Mouse (Mus musculus) ES-Bruce4 (cell line): Measurements from ENCODE around the gene Zfp687. TPM values are rescaled to one million over a fixed set of nuclear protein-coding genes. Genes with fewer than 3 reads are reported as not detected.
"Not testable (repeated sequence)": the region's sequence is repeated elsewhere in the genome, so short reads cannot be mapped to it uniquely, and the experiment has no call there.

ENCODE experiments used
- H3K27ac ChIP-seq: 2 replicates; pipeline ENCODE4 v1.5.1; 2012; ENCODE audit warnings: low read length, inconsistent platforms; ENCODE audit not compliant: insufficient read depth
- H3K27me3 ChIP-seq: 2 replicates; pipeline ENCODE4 v1.6.1; 2012; ENCODE audit warnings: mild to moderate bottlenecking, low read length, inconsistent platforms; ENCODE audit not compliant: control insufficient read depth, poor library complexity, insufficient read depth, severe bottlenecking
- H3K36me3 ChIP-seq: 2 replicates; pipeline ENCODE4 v1.6.1; 2012; ENCODE audit warnings: inconsistent platforms, mild to moderate bottlenecking, low read length, moderate library complexity; ENCODE audit not compliant: control insufficient read depth, poor library complexity, insufficient read depth, severe bottlenecking
- H3K4me1 ChIP-seq: one replicate; pipeline ENCODE4 v1.8.1; 2011; ENCODE audit warnings: low read length; ENCODE audit not compliant: control insufficient read depth, insufficient read depth
- H3K4me3 ChIP-seq: 2 replicates; pipeline ENCODE4 v1.5.1; 2011; ENCODE audit warnings: low read depth, mild to moderate bottlenecking, low read length
- H3K9ac ChIP-seq: 2 replicates; pipeline ENCODE4 v1.6.1; 2012; ENCODE audit warnings: low read depth, mild to moderate bottlenecking, inconsistent platforms; ENCODE audit not compliant: poor library complexity, severe bottlenecking
- H3K9me3 ChIP-seq: replicated peaks from 2 replicates; pipeline ENCODE4 v1.6.1; 2012; ENCODE audit warnings: mild to moderate bottlenecking, low read length, inconsistent platforms; ENCODE audit not compliant: control insufficient read depth, poor library complexity, insufficient read depth, severe bottlenecking
- CTCF ChIP-seq: IDR thresholded peaks from one replicate; pipeline ENCODE4 v1.8.1; 2011; ENCODE audit warnings: low read depth, low read length
- EP300 ChIP-seq: IDR thresholded peaks from 2 replicates; pipeline ENCODE4 v1.6.1; 2011; ENCODE audit warnings: low read depth, low read length; ENCODE audit not compliant: insufficient read depth
- POLR2A ChIP-seq: IDR thresholded peaks from one replicate; pipeline ENCODE4 v1.8.1; 2011; ENCODE audit warnings: low read length; ENCODE audit not compliant: insufficient read depth
- polyA plus RNA-seq: library from polyadenylated mRNA; stranded (reverse); fragments of >200 nt; gene quantifications from 2 replicates; pipeline ENCODE4 v1.2.4, GENCODE M21; 2011; ENCODE audit warnings: low read depth; ENCODE audit not compliant: missing spikeins, insufficient read depth, insufficient read length

Zfp687 gene
- polyA plus RNA-seq, 1 experiment = 56.5 TPM

DNA sequence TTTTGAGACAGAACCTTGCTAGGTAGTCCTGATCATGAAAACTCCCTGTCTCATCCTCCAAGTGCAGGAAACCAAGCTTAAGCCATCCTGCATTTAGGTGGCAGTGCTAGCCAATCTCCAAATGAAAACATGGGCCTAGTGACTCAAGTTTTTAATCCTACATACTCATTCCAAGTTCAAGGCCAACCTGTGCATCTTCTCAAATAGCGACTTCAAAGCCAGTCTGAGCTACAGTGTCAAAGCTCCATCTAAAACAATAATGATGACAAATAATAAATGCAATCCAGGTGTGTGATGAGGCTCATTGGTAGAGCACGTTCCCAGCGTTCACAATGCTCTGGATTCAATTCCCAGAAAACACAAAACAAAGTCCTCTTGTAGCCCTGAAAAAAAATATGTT is 26.4 kb upstream of the Zfp687 start:
- peak overlapping the region; percentile 95; the same call in 1 of the 2 replicates for H3K4me3 ChIP-seq
- no peaks in the 10 kb centered on the region for H3K4me1 ChIP-seq
- no peaks in the 10 kb centered on the region for H3K9me3 ChIP-seq
- H3K27me3 ChIP-seq = no peaks in the 10 kb centered on the region
- TF ChIP-seq POLR2A (no peak), CTCF (no peak), EP300 (no peak)
- peak overlapping the region; percentile 96 for H3K9ac ChIP-seq
- H3K36me3 ChIP-seq = peaks cover 14% of the 10 kb centered on the region
- no peak overlapping the region for H3K27ac ChIP-seq

DNA sequence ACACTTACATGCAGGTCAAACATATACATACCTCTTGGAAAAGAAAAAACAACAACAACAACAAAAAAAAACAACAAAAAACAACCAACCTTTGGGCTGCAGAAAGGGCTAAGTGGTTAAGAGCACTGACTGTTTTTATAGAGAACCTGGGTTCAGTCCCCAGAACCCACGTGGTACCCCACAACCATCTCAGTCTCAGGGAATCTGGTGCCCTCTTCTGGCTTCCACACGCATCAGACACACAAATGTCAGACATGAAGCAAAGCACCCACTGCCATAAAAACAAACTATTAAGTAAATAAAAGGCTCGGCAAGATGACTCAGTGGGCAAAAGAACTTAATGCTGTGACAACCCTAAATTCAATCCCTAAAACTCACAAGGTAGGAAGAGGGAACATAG is 14.7 kb upstream of the Zfp687 start:
- no peak overlapping the region for H3K27ac ChIP-seq
- H3K9me3 ChIP-seq = no peaks in the 10 kb centered on the region
- no peak for TF ChIP-seq POLR2A
- H3K9ac ChIP-seq = no peak overlapping the region
- H3K4me1 ChIP-seq = no peaks in the 10 kb centered on the region
- H3K36me3 ChIP-seq = peaks cover 37% of the 10 kb centered on the region
- H3K4me3 ChIP-seq = no peak overlapping the region
- H3K27me3 ChIP-seq = no peaks in the 10 kb centered on the region

DNA sequence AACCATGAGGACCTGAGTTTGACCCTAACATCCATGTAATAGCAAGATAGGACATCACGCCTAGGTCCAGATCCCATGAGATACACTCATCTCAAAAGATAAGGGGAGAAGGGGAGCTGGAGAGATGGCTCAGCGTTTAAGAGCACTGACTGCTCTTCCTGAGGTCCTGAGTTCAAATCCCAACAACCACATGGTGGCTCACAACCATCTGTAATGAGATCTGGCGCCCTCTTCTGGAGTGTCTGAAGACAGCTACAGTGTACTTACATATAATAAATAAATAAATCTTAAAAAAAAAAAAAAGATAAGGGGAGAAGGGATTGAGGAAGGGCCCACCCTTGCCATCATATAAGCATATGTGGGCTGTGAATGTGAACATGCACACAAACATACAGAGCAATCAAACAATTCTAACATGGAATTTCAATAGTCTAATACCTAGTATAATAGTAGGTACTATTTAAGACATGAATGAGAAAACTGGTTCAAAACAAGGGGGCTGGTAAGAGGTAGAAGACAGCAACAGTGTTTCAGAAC is 14.1 kb upstream of the Zfp687 start:
- H3K36me3 ChIP-seq = peaks cover 31% of the 10 kb centered on the region
- H3K27me3 ChIP-seq, H3K27ac ChIP-seq, H3K4me1 ChIP-seq, H3K9me3 ChIP-seq, H3K9ac ChIP-seq, H3K4me3 ChIP-seq: not testable (repeated sequence)

DNA sequence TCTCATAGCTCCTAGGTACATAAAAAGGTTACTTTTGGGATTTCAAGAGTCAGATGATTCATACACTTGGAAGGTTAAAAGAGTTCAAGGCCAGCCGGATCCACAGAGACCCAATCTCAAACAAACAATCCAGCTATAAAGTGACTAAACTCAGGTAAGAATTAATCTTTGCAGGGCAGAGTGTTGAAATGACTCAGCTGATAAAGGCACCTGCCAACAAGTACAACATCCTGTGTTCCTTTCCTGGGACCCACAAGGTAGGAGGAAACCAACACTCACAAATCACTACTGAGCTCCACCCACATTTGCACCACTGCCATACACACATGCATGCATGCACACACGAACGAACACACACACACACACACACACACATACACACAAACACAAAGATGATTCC is 13.4 kb upstream of the Zfp687 start:
- no peaks in the 10 kb centered on the region for H3K9me3 ChIP-seq
- TF ChIP-seq POLR2A (no peak), CTCF (no peak), EP300 (no peak)
- H3K4me3 ChIP-seq = no peak overlapping the region
- H3K36me3 ChIP-seq = peaks cover 25% of the 10 kb centered on the region
- no peaks in the 10 kb centered on the region for H3K27me3 ChIP-seq
- H3K9ac ChIP-seq = no peak overlapping the region
- H3K27ac ChIP-seq = no peak overlapping the region
- no peaks in the 10 kb centered on the region for H3K4me1 ChIP-seq

DNA sequence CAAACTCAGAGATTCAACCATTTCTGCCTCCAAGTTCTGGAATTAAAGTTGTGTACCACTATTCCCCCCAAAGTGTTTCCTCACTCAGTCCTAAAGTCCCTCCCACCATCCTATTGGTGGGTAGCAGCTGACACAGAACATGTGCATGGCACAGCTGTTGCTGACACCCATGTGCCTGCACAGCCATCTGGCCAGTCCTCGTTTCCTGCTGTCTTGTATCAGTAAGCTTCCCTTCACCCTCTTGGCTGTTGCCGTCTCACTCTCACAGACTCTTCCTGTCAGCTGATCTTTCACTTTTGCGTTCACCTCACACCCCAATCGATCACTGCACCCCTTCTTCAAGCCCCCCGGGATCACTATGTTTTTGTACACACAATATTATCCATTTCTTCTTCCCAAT is 12.5 kb upstream of the Zfp687 start:
- peaks cover 17% of the 10 kb centered on the region for H3K36me3 ChIP-seq
- H3K4me1 ChIP-seq = no peaks in the 10 kb centered on the region
- no peak overlapping the region for H3K27ac ChIP-seq
- no peaks in the 10 kb centered on the region for H3K9me3 ChIP-seq
- H3K9ac ChIP-seq = no peak overlapping the region
- no peaks in the 10 kb centered on the region for H3K27me3 ChIP-seq
- H3K4me3 ChIP-seq = no peak overlapping the region
- TF ChIP-seq CTCF (no peak), POLR2A (no peak), EP300 (no peak)

DNA sequence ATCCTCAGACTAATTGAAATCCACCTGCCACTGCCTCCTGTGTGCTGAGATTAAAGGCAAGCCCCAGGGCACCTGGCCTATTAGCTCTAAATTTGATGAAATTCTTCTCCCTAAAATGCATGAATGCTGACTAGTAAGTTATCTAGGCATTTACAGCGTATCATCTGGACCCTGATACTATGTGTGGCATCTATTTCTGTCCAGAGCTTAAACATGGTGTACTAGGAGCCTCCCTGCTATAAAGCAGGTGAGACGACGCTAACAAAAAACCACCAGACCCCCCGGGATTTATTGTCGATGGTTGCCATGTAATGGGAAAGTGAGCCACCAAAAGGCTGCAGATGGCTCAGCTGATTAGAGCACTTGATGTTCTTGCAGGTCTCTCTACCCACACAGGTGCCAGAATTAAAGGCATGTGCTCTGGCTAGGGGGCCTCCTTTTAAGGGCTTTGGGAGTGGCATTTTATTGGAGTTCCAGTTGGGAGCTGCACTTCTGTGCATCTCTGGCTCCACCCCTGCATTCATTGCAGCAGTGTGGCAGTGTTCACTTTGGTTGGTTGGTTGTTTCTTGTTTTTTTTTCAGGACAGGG is 11.9 kb upstream of the Zfp687 start:
- Histone ChIP-seq H3K9ac (no peak overlapping the region), H3K9me3 (no peaks in the 10 kb centered on the region), H3K4me3 (no peak overlapping the region), H3K4me1 (no peaks in the 10 kb centered on the region), H3K27ac (no peak overlapping the region), H3K36me3 (peaks cover 13% of the 10 kb centered on the region), H3K27me3 (no peaks in the 10 kb centered on the region)
- TF ChIP-seq CTCF = no peak
- no peak for TF ChIP-seq EP300
- TF ChIP-seq POLR2A = no peak
